Mouse (Mus musculus) CD4-positive, CD25-positive, alpha-beta regulatory T cell, adult 2 months (primary cell): ENCODE data around the gene Hoxd3.

Experiments
- DNase-seq: peaks from one replicate; pipeline ENCODE4 v3.0.0-alpha.2; 2012; ENCODE audit warnings: low read depth, low spot score

Gene Hoxd3

DNA sequence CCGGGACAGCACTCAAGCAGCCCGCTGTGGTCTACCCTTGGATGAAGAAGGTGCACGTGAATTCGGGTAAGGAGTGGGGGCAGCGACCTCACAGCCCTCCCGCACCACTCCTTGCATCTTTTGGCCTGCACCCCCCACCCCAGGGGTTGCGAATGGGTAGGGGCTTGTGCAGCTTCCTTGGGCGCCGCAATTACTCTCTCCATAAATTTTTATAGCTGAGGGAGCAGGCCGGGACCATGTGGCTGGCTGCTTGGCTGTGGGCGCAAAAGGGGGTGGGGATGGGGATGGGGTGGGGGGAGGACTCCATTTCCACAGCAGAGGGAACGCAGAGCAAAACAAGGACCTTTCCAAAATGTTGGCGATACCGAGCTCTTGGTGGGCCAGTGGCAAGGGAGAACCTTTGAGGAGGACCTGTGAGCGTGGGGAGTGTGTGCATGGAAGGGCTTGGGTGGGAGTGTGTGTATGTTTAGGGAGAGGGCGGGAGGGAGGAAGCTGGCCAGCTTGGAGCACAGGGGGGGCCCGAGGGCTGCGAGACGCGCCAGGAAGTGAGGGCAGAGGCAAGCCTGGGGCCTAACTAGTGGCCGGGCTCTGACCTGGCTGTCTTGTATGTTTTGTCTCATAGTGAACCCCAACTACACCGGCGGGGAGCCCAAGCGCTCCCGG lies 16.0 kb downstream of the Hoxd3 start:
- DNase-seq, result no peak

DNA sequence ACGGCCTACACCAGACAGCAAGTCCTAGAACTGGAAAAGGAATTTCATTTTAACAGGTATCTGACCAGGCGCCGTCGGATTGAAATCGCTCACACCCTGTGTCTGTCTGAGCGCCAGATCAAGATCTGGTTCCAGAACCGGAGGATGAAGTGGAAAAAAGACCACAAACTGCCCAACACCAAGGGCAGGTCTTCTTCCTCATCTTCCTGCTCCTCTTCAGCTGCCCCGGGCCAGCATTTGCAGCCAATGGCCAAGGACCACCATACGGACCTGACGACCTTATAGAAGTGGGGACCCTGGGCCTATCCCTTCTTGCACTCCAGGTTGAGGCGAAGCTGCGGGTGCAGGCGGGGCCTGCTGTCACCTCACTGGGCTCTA lies 16.6 kb downstream of the Hoxd3 start:
- DNase-seq, result no peak

DNA sequence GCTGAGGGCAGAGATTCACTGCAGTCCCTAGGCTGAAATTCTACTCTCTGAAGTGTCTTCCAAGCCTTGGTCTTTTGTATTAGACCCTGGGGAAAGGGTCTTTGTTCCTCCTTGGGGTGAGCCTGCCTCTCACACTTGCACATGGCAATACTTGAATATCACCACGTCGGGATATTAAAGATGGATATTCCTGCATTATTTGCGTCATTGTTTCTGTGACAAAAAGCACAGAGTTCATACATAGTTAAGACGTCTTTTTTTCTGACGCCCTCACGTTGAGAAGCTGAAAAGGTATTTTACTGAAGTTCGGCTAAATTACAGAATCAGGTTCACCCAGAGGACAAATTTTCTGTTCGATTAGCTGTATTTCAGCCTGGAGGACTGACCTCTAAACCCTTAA lies 18.6 kb downstream of the Hoxd3 start:
- no peak for DNase-seq

DNA sequence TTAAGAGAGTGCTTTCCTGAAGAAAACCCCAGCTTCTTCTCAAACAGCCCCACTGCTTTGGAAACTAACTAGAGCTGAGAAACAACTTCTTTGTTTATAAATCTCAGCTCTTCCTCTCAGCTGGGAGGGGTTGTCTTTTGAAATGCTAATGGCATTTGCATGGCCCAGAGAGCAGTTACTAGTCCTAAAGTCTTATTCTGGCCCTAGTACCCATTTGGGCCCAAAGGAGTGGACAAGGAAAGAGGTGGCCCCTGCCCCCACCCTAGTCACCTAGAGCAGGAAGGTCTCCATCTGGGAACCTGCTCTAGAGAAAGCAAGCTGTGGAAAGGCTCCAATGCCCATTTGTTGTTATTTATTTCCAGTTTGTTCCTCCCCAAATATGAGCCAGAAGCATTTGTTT lies 19.3 kb downstream of the Hoxd3 start:
- DNase-seq, result no peak

DNA sequence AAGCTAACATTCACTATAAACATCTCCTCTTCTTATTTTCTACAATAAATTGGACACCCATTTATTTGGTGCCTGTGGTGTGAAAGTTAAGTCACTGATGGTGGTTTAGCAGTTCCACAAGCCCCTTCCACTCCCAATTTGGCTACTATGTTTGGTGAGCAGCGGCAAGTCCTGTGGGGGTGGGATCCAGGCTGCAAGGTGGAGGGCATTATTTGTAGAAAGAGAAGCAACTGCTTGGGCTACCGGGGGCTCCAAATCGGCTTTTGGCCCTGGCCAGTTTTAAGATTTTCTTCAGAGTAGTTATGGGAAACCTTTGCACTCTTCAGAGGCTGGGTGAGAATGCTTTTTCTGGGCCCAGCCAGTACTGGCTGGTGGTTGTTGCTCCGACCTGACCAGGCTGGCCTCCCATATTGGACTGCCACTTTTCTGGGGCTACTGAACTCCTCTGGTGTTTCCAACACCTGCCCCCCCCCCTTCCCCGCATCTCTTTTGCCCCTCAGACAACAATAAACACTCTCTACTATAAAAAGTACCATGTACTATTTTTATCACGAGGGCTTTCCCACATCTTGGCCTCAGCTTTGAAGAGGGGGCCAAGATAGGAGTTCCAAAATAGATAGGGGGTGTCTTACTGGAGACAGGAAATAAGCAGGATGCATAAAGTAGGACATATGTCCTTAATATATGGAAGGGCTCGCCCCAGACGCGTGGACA lies 20.2 kb downstream of the Hoxd3 start:
- DNase-seq, result no peak

DNA sequence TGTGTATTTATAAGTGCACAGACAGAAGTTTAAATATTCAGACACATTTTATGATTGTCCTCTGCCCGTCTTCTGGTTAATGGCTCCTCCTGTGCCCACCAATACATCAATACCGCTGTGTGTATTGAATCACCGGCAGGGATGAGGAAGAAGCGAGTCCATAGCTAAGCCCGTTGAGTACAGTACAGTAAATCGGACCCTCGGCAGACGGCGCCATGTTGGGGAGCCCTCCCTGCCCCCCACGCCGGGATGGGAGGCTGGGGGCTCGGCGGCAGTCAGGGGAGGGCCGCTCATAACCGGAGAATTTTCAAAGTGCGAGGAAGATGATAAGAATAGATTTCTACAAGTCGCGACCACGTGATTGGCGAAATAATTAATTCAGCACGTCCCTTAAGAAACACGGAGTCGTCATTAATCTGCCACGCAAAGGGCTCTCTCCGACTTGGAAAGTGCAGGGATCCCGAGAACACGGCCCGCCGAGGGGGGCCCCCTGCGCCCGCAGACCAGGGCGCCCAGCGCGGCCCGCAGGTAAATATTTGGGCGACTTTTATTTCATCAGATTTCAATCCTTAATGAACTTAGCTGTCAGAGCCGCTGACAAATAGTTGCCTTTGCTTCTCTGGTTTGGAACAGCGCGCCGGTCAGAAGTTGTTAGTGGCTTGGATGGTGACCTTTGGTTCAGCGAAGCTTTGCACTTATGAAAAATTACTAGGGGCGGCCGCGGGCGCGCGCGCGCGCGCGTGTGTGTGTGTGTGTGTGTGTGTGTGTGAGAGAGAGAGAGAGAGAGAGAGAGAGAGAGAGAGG lies 21.0 kb downstream of the Hoxd3 start:
- no peak for DNase-seq

DNA sequence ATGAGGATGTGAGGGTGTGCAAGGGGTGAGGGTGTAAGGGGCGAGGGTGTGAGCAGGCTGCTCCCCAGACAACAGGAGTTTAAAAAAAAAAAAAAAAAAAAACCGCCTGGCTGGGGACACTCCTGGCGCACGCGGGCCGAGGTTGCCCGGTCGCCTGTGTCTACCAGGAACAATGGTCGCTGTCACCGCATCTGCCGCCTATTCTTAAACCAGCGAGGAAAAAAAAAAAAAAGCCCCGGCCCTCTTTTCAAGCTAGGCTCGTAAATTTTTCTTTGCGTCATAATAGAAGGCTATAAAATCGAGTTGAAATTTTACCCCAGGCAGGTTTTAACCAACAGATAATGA lies 21.6 kb downstream of the Hoxd3 start:
- DNase-seq, result no peak

DNA sequence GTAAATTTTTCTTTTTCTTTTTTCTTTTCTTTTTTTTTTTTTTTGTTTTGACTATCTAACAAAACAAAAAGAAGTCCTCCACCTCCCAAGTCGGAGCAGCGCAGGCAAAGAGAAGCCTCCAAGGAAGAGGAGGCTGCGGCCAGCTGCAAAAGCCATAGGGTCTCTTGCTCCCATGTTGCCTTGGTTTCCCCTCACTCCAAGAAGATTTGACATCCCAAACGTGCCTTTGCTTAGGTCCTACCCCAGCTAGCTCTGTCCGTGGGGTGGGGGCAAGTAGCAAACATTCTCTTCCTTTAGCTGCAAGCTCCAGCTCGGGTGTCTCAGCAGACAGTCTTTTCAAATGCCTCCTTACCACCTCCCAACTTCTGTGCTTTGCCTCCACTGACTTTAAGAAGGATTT lies 22.0 kb downstream of the Hoxd3 start:
- no peak for DNase-seq

DNA sequence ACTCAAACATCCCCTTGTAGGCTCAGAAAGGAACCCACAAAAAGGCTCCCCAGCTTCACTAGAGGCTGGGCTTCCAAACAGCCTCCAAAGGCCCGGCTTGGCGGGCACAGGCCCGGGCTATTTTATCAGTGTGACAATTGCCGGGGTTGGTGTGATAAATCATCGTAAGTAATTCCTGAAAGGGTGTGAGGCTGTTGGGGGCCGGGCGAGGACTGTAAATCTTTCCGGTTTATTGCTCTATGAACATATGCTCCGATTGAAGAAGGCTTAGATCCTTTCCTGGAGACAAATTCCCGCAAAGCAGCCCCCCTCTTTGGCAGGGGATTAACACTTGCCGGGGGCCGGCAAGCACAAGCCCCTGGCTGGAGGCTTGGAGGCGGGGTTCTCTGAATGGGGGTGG lies 22.7 kb downstream of the Hoxd3 start:
- DNase-seq, result no peak

DNA sequence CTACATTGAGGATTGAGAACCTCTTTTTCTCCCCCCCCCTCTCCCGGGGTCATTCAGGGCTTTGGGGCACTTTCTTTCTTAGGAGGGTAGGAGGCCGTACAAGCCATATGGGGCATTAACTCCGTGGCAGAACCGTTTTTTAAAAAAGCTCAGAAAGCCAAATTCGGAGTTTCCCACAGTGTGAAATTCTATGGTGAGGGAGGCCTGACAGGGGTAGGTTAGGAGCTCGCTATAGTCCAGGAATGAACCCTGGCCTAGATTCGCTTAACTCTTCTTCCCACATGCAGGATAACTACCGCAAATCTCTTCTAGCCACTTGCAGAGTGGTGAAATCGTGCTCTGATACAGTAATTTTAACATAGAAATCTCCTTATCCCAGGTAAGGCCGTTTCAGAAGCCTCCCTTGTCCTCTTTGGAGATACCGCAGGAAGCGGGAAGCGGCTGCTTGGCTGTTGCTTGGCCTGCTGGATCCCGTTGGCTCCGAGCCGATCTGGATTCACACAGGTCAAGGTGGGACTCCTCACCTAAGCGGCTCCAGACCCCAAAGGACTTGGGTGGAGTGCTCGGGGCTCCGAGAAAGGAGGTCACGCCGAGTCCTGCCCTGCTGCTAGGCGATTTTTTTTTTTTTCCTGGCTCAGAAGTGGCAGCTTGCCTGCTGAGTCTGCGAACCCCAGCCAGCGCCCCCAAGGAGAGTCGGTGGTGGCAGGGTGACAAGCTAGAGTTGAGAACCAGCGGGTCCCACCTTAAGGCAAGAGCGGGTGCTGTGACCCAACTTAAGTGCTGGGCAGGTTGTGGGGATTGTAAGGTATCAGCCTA lies 23.5 kb downstream of the Hoxd3 start:
- DNase-seq, result no peak

DNA sequence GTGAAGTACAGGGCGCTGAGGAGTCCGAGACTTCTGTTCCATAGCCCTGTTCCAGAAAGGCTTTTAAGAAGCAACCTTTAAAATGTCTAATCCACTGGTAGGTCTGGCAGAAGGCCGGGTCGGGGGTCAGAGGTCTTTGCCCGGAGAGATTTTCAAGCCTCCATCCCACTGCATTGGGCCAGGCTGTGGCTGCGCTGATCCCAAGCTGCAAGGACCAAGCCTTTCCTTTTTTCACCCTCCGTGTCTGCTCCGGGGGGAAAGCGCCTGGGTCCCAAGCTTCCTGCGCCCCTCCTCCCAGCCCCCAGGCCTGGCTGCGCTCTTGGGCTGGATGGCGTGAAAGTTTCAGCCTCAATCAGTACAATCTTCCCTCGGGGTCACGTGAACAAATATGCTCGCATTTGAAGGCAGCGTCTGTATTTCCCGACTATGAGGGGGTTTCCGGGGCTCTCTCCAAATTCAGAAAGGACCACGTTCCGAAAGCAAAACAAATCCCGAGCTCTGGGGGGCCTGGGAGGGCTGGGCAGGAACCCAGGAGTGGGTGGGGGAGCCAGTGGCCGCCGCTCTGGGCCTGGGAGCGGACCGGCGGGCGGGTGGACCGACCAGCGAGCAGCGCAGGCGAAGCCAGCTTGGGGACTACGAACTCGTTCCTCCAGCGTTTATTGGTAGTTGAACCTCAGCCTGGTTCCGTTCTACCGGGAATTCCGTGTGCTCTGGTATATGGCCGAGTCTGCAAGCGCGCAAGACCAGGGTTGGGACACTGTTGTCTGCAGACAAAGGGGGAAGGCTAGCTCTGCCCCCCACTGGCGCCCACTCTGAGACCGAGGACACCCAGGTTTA lies 24.3 kb downstream of the Hoxd3 start:
- no peak for DNase-seq

DNA sequence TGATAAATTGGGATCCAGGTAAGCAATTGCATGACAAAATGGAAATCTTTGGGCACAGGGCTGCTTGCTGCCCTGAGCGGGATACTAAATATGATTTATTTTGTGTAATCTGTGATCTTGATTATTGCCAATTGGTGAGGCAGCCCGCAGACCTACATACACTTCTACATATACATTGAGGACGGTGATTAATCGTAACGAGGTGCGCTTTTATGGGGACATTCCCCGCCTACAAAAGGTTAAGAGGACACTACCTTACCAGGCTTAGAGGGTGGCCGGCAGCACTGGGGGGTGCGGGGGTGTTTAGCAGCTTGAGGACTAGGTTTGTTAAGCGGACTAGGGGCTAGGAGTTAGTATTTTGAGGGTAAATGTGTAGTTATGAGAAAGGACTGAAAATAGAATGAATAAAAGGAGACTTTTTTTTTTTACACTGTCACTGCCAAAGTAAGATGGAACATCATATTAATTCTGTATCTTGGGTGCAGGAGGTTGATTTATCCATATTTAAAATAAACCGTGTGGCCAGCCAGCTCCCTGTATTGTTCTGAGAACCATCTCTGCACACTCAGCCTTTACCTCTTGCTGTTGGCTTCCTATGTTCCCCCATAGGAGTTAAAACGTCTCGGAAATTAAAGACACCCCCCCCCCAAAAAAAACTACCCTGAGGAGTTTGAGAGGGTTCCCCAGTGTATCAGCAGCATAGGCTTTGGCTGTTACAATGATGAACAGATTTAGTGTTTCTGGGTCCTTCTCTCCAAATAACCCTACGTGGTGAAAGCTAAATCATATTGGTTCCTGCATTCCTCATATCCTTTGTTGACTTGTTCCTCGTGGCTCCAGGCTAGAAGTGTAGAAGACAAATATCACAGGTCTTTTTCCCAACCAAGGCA lies 25.2 kb downstream of the Hoxd3 start:
- no peak for DNase-seq

DNA sequence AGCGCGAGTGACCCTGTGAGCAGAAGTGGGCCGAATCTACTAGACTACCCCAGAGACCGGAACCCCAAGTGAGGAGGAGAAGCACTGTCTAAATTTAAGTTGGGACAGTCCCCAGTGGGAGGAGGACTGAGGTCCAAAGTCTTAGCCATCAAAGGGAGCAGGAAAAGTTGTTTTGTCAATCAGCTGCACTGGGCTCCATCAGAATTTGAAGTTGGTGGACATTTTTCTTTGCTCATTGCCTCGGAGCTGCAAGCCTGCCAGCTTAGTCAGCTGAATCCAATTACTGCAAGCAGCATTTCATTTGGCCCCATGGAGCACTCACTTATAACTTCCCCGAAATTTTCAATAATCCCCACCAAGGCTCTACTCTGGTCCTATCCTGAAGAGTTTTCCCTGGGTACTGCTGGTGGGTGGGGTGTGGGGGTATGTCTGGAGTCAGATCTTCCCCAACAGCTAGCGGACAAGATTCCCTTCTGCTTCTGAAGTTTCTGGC lies 25.9 kb downstream of the Hoxd3 start:
- no peak for DNase-seq

DNA sequence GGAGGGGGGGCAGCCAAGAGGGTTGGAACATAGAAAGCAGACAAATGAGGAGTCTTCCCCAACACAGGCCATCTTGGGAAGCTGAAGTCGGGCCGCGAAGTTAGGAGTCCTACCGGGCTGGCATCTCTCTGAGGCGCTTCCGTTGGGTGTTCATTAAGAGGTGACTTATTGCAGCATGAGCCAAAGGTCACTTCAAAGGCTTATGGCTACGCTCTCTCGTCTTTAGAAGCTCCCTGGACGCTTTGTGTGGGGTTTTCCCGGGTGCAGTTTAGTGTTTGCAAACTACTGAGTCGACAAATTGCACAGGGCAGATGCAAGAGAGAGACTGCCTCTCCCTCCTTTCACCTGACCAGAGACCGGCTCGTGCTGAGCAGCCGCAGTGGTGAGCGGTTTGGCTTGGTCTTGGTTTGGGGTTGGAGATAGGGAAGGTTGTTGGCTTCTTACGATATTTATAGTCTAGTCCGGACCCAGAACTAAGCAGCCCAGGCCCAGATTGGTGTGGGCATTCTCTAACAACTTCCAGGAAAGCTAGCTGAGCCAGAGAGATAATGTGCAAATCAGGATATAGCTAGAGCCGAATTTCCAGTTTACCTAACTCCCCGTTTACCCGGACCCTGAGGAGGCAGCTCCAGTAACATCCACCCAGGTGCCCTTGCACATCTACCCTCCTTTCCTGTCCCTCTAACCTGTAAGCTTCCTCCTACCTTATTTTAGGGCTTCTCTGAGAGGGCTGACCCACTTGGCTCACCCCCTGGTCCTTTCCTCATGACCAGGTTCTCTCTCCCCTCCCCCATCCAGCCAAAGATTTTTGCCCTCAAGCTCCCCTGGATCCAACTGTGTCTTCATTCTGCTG lies 27.1 kb downstream of the Hoxd3 start:
- no peak for DNase-seq

DNA sequence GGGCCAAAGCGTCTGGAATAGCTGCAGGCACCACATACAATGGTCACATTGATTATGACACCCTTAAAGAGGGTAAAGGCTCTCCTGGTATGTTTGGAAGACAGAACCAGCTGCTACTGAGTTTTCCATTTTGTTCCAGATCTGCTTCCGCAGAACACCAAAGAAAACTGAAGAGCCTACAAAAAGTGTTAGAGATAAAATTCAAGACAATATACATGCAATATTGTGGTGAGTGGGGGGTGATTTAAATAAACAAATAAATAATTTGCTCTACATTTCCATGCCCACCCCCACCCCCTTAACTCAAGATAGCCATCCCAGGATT lies 27.7 kb downstream of the Hoxd3 start:
- DNase-seq, result no peak

DNA sequence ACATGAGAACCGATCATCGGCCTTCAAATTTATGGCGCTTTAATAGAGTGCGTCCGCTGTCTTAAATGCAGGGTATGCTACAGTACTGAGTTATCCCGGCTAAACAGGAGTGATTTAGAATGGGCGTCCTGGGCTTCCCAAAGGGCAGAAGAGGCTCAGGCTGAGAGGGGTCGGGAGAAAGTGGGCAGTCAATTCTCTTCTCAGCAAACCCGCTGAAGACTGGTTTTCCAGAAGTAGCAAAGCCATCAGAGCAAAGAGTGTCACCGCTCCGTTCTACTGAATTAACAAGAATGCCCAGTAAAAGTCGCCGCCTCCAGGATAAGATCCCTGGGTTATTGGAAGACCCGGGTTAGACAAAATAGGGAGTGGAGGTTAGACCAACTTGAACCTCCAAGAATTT lies 28.1 kb downstream of the Hoxd3 start:
- DNase-seq, result no peak

DNA sequence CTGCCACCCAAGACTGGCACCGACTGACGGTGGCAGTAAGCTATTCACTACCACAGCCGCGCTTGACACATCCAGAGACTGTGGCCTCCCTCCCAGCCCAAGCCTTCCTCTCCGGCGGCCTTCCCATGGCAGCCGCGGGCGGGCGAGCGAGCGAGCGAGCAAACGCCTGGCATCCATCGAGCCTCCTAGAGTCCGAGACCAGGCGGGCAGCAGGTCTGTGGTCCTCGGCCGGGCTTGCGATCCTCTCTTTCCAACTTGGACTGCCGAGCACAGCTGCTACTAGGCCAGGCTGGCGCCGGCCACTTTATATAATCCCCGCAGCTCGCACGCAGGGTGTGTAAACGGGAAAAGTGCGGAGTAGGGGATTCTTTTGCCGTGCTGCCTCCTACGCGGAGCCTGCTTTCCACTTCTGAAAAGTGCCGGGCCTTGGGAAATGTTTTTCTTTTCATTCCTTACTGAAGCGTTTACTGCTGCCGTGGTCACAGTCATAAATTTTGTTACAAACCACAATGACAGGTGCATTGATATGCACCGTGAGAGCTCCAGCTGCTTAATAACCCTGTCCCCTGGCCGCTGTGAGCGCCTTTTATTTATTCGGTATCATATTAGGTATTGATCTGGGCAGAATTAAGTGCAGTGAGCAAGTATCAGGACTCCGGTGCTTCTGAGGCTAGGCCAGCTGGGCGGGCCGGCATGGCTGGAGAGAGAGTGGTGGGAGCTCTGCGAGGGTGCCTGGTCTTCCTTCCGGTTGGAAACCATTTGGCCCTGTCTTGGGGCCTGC lies 28.8 kb downstream of the Hoxd3 start:
- DNase-seq, result no peak

DNA sequence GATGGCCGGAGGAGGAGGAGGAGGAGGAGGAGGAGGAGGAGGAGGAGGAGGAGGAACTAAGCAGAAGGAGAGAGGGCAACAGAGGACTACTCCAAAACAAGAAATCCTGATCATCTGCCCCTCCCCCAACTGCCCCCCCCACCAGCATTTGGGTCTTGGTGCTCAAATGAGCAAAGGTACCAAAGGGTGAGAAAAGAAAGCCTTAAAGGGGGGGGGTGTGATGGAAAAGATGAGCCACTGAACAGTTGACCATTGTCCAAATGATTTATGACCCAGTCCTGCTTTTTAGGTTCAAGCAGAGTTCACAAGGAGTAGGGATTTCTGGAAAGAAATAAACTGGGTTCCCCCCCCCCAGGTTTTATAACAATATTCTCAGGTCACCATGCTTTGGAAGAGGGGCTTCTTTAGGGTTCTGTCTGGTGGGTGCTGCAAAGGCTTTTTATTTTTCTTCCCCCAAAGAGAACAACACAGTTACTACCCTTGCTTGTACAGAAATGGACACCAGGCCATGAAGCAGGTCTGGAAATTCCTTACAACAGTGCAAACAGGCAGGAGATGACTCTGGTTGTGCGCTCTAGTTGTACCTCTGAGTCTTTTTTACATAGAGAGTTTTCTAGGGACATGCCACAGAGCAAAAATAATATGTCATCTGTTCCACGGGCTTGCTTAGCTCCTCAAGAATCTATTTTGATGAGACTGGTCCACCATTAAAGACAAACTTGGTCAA lies 29.7 kb downstream of the Hoxd3 start:
- DNase-seq, result no peak
